Mouse (Mus musculus): ENCODE data around the gene Fam170b.

Fam170b gene

DNA sequence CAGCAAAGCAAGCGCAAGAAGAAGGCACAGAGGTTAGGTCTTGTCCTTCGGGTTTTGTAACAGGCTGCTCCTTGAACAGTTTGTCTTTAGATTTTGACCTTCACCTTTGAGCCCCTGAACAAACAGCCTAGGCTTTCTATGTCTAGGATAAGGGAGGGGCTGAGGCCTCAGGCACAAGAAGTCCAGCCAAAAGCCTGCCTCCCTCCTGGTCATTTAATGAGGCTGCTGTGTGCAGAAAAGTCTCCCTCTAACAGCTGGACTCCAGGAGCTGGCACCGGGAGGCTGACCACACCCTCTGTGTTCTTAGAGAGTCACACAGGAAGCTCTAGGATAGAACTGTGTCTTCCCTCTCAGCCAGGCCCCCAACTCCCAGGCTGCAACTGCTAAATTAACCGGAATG is 6.6 kb upstream of the Fam170b start:
- no peak for DNase-seq (ENCODE audit: extremely low spot score, low read depth, low spot score)

DNA sequence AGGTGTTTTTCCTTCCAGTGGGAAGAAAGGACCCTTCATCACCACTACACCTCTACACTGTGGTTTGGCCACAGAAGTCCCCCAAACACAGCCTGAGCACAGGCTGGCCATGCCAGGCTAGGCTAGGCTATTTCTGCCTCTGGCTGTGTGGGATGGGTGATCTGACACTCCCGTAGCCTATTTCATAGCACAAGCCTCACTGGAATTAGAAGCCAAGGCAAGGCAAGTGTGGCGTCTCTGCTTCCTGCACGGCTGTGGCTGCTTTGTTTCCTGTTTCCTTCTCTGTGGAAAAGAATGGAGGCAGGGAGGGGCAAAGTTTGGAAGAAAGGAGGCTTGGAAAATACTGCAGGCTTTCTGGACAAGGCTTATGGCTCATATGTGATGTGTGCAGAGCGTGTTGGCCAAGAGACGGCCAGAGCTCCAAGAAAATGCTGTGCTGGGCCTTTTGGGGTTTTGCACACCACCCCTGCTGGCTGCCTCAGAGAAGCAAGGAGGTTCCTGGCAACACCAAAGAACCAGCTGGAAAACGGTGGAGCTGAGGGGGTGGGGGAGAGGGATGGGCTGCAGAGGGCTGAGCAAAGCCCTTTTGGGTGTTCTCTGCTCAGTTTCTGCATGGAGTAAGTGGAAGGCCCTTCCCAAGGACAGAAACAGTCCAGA is 5.6 kb upstream of the Fam170b start:
- DNase-seq (ENCODE audit: extremely low spot score, low read depth, low spot score) = no peak

DNA sequence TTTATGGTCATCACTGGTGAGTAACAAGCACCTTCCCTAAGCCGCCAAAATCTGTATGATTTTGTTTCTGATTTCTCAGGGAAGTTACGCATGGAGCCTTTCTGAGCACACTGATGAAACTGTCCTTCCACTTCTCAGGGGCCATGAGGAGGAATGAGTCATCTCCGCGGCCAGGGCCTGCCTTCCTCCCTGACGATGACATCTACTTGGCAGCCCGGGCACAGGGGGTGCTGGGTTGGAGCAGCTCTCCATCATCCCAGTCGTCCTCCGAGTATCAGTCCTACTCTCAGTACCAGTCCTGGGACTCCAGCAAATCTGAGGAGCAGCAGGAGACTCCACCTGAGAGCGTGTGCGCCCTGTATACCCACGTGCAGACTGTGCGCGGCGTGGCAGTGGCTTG is 1.4 kb downstream of the Fam170b start:
- no peak for DNase-seq (ENCODE audit: extremely low spot score, low read depth, low spot score)

- no peak for DNase-seq (ENCODE audit: extremely low spot score, low read depth, low spot score)
Observed at GRCm38 (mm10) chr14:32835596-32835995, 1.8 kb downstream of the Fam170b start.

GRCm38 (mm10) chr14:32836191-32836590 is 2.4 kb downstream of the Fam170b start:
- no peak for DNase-seq (ENCODE audit: extremely low spot score, low read depth, low spot score)

DNA sequence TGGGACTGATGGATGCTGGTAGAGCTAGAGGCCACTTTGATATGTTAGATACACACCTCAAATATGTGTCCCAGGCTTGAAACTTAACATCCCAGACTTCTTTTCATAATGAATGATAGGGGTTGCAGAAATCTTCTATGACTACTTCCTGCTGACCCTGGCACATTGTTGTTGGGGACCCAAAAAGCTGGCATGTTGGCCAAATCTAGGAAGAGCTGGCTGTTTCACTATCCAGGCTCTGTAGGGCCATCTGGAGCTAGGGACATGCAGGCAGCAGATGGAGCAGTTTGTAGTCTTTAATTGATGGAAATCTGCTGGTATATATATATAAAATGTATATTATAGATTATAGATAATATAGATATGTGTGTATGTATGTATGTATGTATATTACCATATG is 8.3 kb downstream of the Fam170b start:
- no peak for DNase-seq (ENCODE audit: extremely low spot score, low read depth, low spot score)

GRCm38 (mm10) chr14:32854059-32854458 is 20.3 kb downstream of the Fam170b start:
- no peak for DNase-seq (ENCODE audit: extremely low spot score, low read depth, low spot score)

DNA sequence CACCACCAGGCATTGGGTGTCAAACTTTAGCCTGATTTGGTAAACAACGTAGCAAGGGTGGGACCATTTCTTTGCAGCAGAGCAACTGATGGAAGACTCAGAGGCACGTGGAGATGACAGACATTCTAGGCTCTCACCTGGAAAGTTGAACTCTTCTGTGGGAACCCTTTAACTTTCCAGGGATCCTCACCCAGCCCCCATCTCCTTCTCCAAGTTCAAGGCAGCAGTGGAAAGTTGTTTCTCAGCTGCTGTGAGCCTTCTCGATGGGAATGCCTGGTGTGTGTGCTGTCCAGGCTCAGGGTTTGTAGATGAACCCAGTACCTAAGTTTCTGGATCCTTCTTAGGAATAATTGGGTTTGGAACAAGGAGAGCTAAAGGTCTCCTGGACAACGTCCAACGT is 22.5 kb downstream of the Fam170b start:
- DNase-seq (ENCODE audit: extremely low spot score, low read depth, low spot score) = no peak

- no peak for DNase-seq (ENCODE audit: extremely low spot score, low read depth, low spot score)
Observed at GRCm38 (mm10) chr14:32856681-32857328, 23.0 kb downstream of the Fam170b start, which contains the start of gene Vstm4. Gene Vstm4 (plus strand): TSS chr14:32856756.

- DNase-seq (ENCODE audit: extremely low spot score, low read depth, low spot score) = no peak
Observed at GRCm38 (mm10) chr14:32858361-32858760, 24.6 kb downstream of the Fam170b start.

DNA sequence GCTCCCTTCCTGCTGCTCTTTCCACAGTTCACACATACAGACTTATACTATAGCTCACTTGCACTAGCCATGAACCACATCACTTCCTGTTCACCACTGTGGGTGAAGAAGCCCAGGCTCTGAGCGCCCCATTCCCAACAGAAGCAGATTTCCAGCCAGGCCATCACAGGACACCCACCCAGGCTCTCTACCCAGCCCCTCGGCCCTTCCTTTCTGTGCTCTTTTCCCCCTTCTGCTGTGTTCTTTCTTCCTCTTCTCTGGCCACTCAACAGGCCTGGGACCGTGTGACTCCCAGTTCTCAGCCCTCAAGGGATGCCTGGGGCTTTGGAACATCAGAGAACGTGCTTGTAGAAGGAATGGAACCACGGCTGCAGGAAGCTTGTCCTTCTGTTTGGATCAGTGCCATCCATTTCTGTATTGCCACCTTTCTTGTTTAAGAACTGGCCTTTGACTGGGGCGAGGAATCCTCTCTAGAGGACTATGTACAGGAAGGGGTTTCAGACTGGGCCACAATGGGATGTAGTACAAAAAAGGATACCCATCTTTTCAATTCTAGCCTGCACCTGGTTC is 25.3 kb downstream of the Fam170b start:
- DNase-seq (ENCODE audit: extremely low spot score, low read depth, low spot score) = no peak

- no peak for DNase-seq (ENCODE audit: extremely low spot score, low read depth, low spot score)
Observed at GRCm38 (mm10) chr14:32859831-32860569, 26.2 kb downstream of the Fam170b start.

- no peak for DNase-seq (ENCODE audit: extremely low spot score, low read depth, low spot score)
Observed at GRCm38 (mm10) chr14:32861149-32861581, 27.4 kb downstream of the Fam170b start.

GRCm38 (mm10) chr14:32861656-32862055 is 27.9 kb downstream of the Fam170b start:
- DNase-seq (ENCODE audit: extremely low spot score, low read depth, low spot score) = no peak

GRCm38 (mm10) chr14:32865331-32865730 is 31.6 kb downstream of the Fam170b start:
- no peak for DNase-seq (ENCODE audit: extremely low spot score, low read depth, low spot score)

- DNase-seq (ENCODE audit: extremely low spot score, low read depth, low spot score) = no peak
Observed at GRCm38 (mm10) chr14:32871963-32872362, 38.2 kb downstream of the Fam170b start.

DNA sequence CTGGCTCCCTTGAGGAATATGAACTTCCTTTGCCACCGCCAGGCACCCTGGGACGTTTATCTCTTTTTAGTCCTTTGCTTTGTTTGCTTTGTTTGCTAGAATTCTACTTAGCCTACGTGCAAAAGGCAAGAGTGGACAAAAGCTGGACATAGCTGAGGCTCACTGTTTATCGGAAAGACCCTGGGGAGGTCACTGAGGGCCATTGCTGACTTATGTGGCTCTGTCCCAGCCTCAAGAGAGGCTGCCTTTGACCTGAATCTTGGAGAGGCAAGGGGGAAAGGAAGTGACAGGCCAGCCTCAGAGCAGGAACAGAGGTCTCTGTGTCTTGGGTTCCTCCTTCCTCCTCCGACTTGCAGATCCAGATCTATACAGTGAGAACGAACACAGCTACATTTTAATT is 43.8 kb downstream of the Fam170b start:
- no peak for DNase-seq (ENCODE audit: extremely low spot score, low read depth, low spot score)

DNA sequence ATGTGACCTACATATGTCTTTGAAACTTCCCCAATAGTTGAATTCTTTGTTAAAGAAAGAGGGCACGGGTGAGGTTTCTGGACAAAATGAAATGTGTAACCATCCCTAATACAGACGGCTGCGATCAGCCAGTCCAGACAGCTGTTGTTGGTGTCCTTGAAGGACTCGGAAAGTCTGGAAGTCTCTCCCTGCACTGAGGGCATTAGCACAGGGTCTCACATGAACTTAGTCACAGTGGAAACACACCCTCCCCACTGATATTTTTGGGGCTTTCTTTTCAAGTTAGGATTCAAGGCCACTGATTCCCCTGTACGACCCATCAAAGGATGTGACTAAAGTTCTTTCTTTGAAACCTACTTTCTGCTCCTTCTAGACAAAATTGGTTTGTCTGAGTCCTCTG is 46.6 kb downstream of the Fam170b start:
- DNase-seq (ENCODE audit: extremely low spot score, low read depth, low spot score) = no peak

GRCm38 (mm10) chr14:32881693-32882092 is 47.9 kb downstream of the Fam170b start:
- no peak for DNase-seq (ENCODE audit: extremely low spot score, low read depth, low spot score)

All from hindlimb bud, embryonic 11.5 days (tissue).